Mouse (Mus musculus): ENCODE results near the gene Frem2.

Frem2 gene

GRCm38 (mm10) chr3:53656878-53657561, at the start of gene Frem2:
Gene Frem2, minus strand, starts transcription at chr3:53657355.
- peak; percentile 58 for DNase-seq

- DNase-seq: no peak
Observed at GRCm38 (mm10) chr3:53705992-53706495, 48.9 kb upstream of the Frem2 start.

DNA sequence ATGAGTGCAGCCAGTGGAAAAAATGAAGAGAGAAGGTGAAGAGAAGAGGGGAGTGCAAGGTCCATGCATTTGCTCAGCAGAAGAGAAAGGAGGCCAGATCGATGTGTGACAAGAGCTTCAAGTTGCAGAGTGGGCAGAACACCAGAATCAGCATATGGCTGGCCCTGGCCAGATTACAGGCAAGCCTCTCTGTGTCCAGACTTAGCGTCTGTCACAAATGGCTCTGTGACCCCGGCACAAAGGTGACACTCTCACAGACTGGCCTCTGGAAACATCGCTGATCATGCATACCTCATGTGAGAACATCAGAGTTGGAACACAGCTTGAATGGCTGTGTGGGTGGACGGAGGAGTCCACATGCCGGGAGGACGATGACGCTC, 46.0 kb upstream of the Frem2 start:
- no peak for DNase-seq

- no peak for DNase-seq
Observed at GRCm38 (mm10) chr3:53702421-53703125, 45.4 kb upstream of the Frem2 start.

GRCm38 (mm10) chr3:53701940-53702339, 44.8 kb upstream of the Frem2 start:
- DNase-seq: no peak

DNA sequence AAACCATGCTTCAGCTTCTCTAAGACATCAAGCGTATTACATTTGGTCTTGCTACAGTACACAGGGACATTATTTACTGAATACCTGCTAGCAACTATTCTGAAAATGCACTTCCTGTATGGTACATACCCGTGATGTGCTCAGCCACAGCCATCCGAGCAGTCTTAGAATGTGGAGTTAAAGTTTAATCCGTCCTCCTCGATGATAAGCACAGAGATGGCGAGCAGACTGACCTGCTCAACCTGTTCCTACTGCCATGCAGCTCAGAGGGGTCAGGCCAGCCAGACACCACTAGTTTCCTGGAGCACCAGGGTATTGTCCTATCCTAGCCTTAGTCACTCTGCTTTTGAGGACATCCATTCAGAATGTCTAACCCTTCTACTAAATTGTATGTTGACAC, 30.6 kb upstream of the Frem2 start:
- DNase-seq: no peak

GRCm38 (mm10) chr3:53682244-53682643, 25.1 kb upstream of the Frem2 start:
- no peak for DNase-seq

DNA sequence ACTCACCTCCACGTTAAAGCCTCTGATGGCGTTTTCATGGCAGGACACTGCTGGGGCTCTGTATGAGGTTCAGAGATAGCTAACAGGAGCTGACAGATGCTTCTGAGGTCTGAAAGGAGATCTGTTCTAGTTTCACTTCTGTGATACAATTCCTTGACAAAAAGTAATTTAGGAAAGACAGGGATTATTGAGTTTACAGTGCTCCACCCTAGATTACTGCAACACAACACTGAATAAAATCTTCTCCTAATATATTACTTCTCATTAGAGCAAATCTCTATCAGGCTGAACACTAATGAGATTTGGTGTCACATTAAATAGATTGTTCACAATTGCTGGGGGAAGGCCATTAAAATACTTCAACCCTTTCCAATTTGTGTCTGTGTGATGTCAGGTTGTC, 23.7 kb upstream of the Frem2 start:
- DNase-seq: no peak

DNA sequence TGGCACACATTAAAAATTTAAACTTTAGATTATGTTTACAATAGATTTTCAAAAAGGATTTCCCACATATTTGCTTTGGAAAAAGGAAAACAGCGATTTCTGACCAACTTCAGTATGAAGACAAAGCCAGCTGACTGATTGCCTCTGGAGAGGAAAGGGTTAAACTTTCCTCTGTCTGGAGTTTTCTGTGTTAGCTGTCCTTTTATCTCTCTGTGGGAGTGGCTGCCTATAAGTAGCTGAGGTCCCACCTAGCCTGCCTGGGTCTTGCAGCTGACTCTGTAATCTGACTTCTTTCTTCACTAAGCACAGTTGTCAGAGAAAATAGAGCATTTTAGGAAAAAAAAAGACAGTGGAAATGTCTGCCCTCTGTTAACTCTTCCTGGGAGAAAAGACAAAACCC, 17.1 kb upstream of the Frem2 start:
- DNase-seq: no peak

- DNase-seq: no peak
Observed at GRCm38 (mm10) chr3:53669736-53670135, 12.6 kb upstream of the Frem2 start.

- DNase-seq: no peak
Observed at GRCm38 (mm10) chr3:53657744-53658534, 784 bp upstream of the Frem2 start.

DNA sequence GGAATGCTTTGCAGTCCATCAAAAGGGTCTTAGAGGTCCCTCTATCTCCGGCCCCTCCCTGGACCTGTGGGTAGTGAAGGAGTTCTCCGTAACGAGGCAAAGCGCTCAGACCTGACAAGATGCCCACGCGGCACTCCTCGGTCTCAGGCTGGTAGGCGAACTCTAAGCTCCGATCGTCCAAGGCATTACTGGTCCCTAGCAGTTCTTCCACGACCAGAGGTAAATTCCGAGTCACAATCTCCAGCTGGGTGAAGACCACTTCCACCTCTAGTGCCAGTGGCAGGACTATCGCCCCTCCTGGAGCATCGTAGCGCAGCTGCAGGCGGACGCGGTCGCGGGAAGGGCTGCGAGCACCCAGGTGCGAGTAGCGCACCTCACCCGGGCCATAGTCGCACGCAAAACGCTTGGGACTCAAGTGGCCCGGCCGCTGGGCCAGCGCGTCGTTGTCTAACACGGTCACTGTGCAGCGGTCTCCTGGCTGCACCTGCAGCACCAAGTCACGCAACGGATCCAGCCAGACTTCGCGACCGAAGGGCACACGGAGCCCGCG, 752 bp downstream of the Frem2 start:
- peak; percentile 18 for DNase-seq

DNA sequence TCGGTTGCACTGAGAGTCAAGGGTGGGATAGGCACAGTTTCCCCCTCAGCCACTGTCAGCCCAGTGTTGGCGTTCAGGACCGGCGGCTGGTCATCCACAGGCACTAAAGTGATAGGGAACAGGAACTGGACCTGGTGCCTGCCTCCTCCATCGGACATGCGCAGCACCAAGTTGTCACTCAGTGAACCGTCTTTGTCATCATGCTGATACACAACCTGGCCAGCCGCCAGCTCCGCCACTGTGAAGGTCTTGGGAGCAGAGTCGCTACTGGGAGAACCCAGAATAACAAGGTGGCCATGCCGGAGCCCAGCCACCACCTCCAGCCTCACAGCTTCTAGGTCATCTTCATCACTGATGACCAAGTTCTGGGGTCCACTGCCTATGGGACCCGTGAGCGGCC, 1.8 kb downstream of the Frem2 start:
- DNase-seq: no peak

DNA sequence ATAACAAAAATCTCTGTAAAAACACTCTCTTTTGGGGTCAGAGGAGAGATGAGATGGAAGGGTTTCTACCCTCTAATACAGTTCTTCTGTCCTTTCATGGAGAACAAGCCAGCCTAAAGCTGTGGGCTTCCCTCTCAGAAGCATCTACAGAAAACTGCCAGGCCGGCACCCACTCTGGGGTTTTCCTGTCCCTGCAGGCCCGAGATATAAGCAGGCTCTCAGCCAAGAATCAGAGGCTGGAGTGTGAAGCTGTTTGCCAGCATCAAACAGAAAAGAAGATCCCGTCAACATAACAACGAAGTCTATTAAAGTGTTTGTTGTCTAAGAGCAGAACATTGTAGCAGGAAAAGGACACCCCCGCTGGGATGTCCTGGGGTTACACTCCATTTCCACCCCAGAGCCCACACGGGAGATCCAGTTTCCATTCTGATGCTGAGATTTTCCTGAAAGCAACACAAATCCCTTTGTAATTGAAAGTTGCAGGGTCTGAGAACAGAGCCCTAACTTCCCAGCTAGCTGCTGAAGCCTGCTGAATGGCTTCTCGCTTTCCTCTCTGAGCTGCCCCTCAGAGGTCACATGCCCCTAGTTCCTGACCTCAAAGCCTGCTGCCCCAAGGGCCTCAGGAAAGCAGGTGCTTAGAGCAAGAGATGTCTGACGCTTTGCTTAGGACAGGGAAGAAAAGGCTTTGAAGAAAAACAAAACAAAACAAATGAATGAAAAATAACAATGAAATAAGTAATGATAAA, 7.0 kb downstream of the Frem2 start:
- DNase-seq: no peak

- DNase-seq: no peak
Observed at GRCm38 (mm10) chr3:53649425-53649824, 7.7 kb downstream of the Frem2 start.

- no peak for DNase-seq
Observed at GRCm38 (mm10) chr3:53648902-53649301, 8.3 kb downstream of the Frem2 start.

GRCm38 (mm10) chr3:53635948-53636347, 21.2 kb downstream of the Frem2 start:
- no peak for DNase-seq

- no peak for DNase-seq
Observed at GRCm38 (mm10) chr3:53631126-53631525, 26.0 kb downstream of the Frem2 start.

DNA sequence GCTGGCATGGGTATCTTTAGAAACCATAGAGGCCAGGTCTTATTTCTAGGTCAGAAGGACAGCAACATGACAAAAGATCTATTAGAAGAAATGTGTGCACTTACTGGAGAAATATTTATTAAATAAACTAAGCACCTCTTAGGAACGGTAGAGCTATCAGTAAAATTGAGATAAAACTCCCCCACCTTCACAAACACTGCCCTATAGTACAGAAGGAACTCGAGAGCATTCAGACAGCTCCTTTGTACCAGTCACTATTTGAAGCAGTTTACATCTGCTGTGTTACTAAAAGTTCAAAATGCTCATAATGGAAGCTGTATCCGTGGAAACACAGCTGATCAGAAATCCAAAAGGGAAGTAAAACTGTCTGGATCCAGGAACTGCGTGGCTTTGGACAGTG, 26.5 kb downstream of the Frem2 start:
- no peak for DNase-seq

DNA sequence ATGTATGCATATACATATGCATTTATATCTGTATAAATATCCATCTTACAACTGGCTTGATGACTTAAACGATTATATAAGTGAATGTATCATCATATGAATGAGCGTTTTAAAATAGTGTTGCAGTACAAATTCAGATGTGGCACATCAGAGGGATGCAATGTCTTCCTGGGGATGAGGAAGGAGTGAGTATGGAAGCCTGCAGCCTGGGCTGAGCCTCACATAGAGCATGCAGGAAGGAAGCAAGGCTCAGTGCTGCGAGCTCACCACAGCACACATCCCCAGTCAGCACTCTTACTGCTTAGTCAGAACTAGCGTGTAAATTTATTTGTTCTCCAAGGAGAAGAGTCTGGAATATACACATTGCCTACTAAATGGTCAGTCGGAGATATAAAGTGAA, 27.2 kb downstream of the Frem2 start:
- DNase-seq: peak; percentile 16

DNA sequence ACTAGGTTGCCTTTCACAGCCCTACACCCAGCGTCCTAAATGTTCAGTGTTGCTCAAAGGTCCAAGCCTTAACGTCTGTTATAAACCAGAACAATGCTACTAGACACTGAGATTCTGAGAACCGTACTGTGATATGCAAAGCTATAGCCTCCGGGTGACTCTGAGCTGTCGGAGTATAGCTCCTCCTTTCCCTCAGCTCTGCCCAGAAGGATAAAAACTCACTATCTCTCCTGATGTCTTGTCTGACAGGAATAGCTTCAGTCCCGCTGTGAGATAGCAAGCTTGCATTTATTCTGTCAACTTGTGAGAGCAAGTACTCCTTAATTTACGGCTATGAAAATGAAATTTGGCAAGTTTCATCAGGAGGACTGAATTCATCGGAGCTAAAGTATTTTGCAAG, 33.9 kb downstream of the Frem2 start:
- no peak for DNase-seq

GRCm38 (mm10) chr3:53620978-53621377, 36.2 kb downstream of the Frem2 start:
- DNase-seq: no peak

GRCm38 (mm10) chr3:53620355-53620754, 36.8 kb downstream of the Frem2 start:
- DNase-seq: no peak

All from right cerebral cortex, postnatal 25 days (tissue).